Mouse (Mus musculus): ENCODE results near the gene Ccdc158. TPM values are rescaled to one million over a fixed set of nuclear protein-coding genes. Genes with fewer than 3 reads are reported as not detected.

Ccdc158 gene
- total and polyA plus RNA-seq, 2 experiments from 2014 or later = 0.45 TPM; not detected in 1

DNA sequence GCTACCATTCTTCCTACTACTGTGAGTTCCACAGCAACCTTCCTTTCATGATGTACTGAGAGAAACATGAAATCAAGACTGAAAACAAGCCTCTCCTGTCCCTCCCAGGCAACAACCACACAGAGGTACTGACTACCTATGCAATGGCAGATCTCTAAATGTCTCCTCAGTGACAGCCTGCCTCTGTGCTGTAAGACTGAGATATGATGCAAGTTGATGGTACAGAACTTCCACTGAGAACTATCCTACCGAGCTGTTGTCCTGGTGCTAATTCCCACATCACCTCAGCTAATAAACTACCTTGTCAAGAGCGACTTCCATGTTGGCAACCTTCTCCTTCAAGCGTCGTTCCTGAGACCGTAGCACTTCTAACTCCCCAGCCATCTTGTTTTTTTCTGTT is 39.2 kb downstream of the Ccdc158 start:
- no peaks in the 10 kb centered on the region for H3K9me3 ChIP-seq (replicated peaks; ENCODE audit: control insufficient read depth, low read length)
- no peak overlapping the region for H3K9ac ChIP-seq (replicated peaks; ENCODE audit: low read depth, low read length)
- ATAC-seq (ENCODE audit: insufficient read depth, low read depth) = no peak
- H3K4me1 ChIP-seq (ENCODE audit: control insufficient read depth, insufficient read depth) = no peaks in the 10 kb centered on the region
- no peaks in the 10 kb centered on the region for H3K27me3 ChIP-seq (ENCODE audit: control insufficient read depth, insufficient read depth, low read length)
- no peak for TF ChIP-seq EP300 (IDR thresholded peaks at IDR 0.05; ENCODE audit: low read depth)
- TF ChIP-seq CTCF (IDR thresholded peaks at IDR 0.05; ENCODE audit: low read depth) = no peak
- H3K27ac ChIP-seq (ENCODE audit: low read depth) = no peak overlapping the region
- WGBS = 79% methylated on average over 5 of the region's 5 CpGs
- H3K4me3 ChIP-seq (ENCODE audit: low read depth, low read length) = no peak overlapping the region
- H3K4me2 ChIP-seq (ENCODE audit: low read depth, low read length) = no peak overlapping the region
- H3K36me3 ChIP-seq (replicated peaks; ENCODE audit: control insufficient read depth, insufficient read depth, low read length) = no peaks in the 10 kb centered on the region
- no peak for DNase-seq (ENCODE audit: low spot score)

GRCm38 (mm10) chr5:92634916-92635315 is 40.2 kb downstream of the Ccdc158 start:
- H3K4me1 ChIP-seq (ENCODE audit: control insufficient read depth, insufficient read depth) = no peaks in the 10 kb centered on the region
- H3K9me3 ChIP-seq (replicated peaks; ENCODE audit: control insufficient read depth, low read length) = no peaks in the 10 kb centered on the region
- no peaks in the 10 kb centered on the region for H3K36me3 ChIP-seq (replicated peaks; ENCODE audit: control insufficient read depth, insufficient read depth, low read length)
- H3K27ac ChIP-seq (ENCODE audit: low read depth) = no peak overlapping the region
- 71% methylated on average over 3 of the region's 3 CpGs for WGBS
- no peak overlapping the region for H3K4me3 ChIP-seq (ENCODE audit: low read depth, low read length)
- ATAC-seq (ENCODE audit: insufficient read depth, low read depth) (no peak), DNase-seq (ENCODE audit: low spot score) (no peak)
- no peak overlapping the region for H3K4me2 ChIP-seq (ENCODE audit: low read depth, low read length)
- no peak for TF ChIP-seq EP300 (IDR thresholded peaks at IDR 0.05; ENCODE audit: low read depth)
- no peak for TF ChIP-seq CTCF (IDR thresholded peaks at IDR 0.05; ENCODE audit: low read depth)
- H3K27me3 ChIP-seq (ENCODE audit: control insufficient read depth, insufficient read depth, low read length) = no peaks in the 10 kb centered on the region
- no peak overlapping the region for H3K9ac ChIP-seq (replicated peaks; ENCODE audit: low read depth, low read length)

GRCm38 (mm10) chr5:92633526-92633925 is 41.5 kb downstream of the Ccdc158 start:
- Histone ChIP-seq H3K36me3 (replicated peaks; ENCODE audit: control insufficient read depth, insufficient read depth, low read length) (no peaks in the 10 kb centered on the region), H3K9ac (replicated peaks; ENCODE audit: low read depth, low read length) (no peak overlapping the region), H3K27me3 (ENCODE audit: control insufficient read depth, insufficient read depth, low read length) (no peaks in the 10 kb centered on the region), H3K9me3 (replicated peaks; ENCODE audit: control insufficient read depth, low read length) (no peaks in the 10 kb centered on the region), H3K4me1 (ENCODE audit: control insufficient read depth, insufficient read depth) (no peaks in the 10 kb centered on the region), H3K4me3 (ENCODE audit: low read depth, low read length) (no peak overlapping the region), H3K4me2 (ENCODE audit: low read depth, low read length) (no peak overlapping the region), H3K27ac (ENCODE audit: low read depth) (no peak overlapping the region)
- TF ChIP-seq CTCF (IDR thresholded peaks at IDR 0.05; ENCODE audit: low read depth) (peak; percentile 12; the same call in 1 of the 2 replicates), EP300 (IDR thresholded peaks at IDR 0.05; ENCODE audit: low read depth) (no peak)
- ATAC-seq (ENCODE audit: insufficient read depth, low read depth) (no peak), DNase-seq (ENCODE audit: low spot score) (no peak)
- WGBS = 65% methylated on average over 4 of the region's 4 CpGs

GRCm38 (mm10) chr5:92627896-92628295 is 47.2 kb downstream of the Ccdc158 start:
- no peak overlapping the region for H3K4me2 ChIP-seq (ENCODE audit: low read depth, low read length)

DNA sequence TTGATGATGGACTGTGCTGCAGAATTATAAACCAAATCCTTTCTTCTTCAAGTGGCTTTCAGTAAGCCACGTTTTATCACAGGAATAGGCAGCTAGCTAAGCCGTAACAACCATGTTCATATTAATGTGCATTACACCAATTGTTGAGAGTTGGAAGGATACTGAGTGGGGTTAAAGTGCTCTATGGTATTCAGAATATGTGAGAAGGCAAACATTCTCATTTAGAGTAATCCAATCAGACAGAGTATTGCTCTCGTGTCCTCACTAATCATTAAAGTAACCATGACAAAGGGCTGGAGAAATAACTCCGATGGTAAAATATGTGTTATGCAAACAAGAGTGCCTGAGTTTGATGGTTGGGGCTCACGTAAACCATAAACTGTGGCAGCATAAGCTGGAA is 53.2 kb downstream of the Ccdc158 start:
- ATAC-seq (ENCODE audit: insufficient read depth, low read depth) (no peak), DNase-seq (ENCODE audit: low spot score) (no peak)
- Histone ChIP-seq H3K9ac (replicated peaks; ENCODE audit: low read depth, low read length) (no peak overlapping the region), H3K4me2 (ENCODE audit: low read depth, low read length) (no peak overlapping the region), H3K36me3 (replicated peaks; ENCODE audit: control insufficient read depth, insufficient read depth, low read length) (no peaks in the 10 kb centered on the region), H3K27ac (ENCODE audit: low read depth) (no peak overlapping the region), H3K4me3 (ENCODE audit: low read depth, low read length) (no peak overlapping the region), H3K9me3 (replicated peaks; ENCODE audit: control insufficient read depth, low read length) (no peaks in the 10 kb centered on the region; the same call in 1 of the 2 replicates), H3K4me1 (ENCODE audit: control insufficient read depth, insufficient read depth) (no peaks in the 10 kb centered on the region), H3K27me3 (ENCODE audit: control insufficient read depth, insufficient read depth, low read length) (no peaks in the 10 kb centered on the region)
- no peak for TF ChIP-seq EP300 (IDR thresholded peaks at IDR 0.05; ENCODE audit: low read depth)
- no peak for TF ChIP-seq CTCF (IDR thresholded peaks at IDR 0.05; ENCODE audit: low read depth)
- WGBS = 85% methylated on average over 5 of the region's 5 CpGs

More at GRCm38 (mm10) chr5:92627896-92628295, 47.2 kb downstream of the Ccdc158 start:
- no peaks in the 10 kb centered on the region for H3K36me3 ChIP-seq (replicated peaks; ENCODE audit: control insufficient read depth, insufficient read depth, low read length)
- H3K9ac ChIP-seq (replicated peaks; ENCODE audit: low read depth, low read length) = no peak overlapping the region
- no peaks in the 10 kb centered on the region; the same call in 1 of the 2 replicates for H3K9me3 ChIP-seq (replicated peaks; ENCODE audit: control insufficient read depth, low read length)
- no peaks in the 10 kb centered on the region for H3K4me1 ChIP-seq (ENCODE audit: control insufficient read depth, insufficient read depth)
- ATAC-seq (ENCODE audit: insufficient read depth, low read depth) (peak; percentile 95), DNase-seq (ENCODE audit: low spot score) (peak; percentile 70)
- 24% methylated on average over 7 of the region's 7 CpGs for WGBS
- no peaks in the 10 kb centered on the region for H3K27me3 ChIP-seq (ENCODE audit: control insufficient read depth, insufficient read depth, low read length)
- no peak overlapping the region for H3K4me3 ChIP-seq (ENCODE audit: low read depth, low read length)
- peak overlapping the region; percentile 69 for H3K27ac ChIP-seq (ENCODE audit: low read depth)
- no peak for TF ChIP-seq CTCF (IDR thresholded peaks at IDR 0.05; ENCODE audit: low read depth)
- peak; percentile 97 for TF ChIP-seq EP300 (IDR thresholded peaks at IDR 0.05; ENCODE audit: low read depth)

- no peak for TF ChIP-seq CTCF (IDR thresholded peaks at IDR 0.05; ENCODE audit: low read depth)
- TF ChIP-seq EP300 (IDR thresholded peaks at IDR 0.05; ENCODE audit: low read depth) = no peak
- no peaks in the 10 kb centered on the region for H3K36me3 ChIP-seq (replicated peaks; ENCODE audit: control insufficient read depth, insufficient read depth, low read length)
- ATAC-seq (ENCODE audit: insufficient read depth, low read depth) (no peak), DNase-seq (ENCODE audit: low spot score) (no peak)
- no peaks in the 10 kb centered on the region for H3K9me3 ChIP-seq (replicated peaks; ENCODE audit: control insufficient read depth, low read length)
- no peaks in the 10 kb centered on the region for H3K4me1 ChIP-seq (ENCODE audit: control insufficient read depth, insufficient read depth)
- WGBS = 86% methylated on average over 4 of the region's 4 CpGs
- no peaks in the 10 kb centered on the region for H3K27me3 ChIP-seq (ENCODE audit: control insufficient read depth, insufficient read depth, low read length)
- no peak overlapping the region for H3K9ac ChIP-seq (replicated peaks; ENCODE audit: low read depth, low read length)
- H3K4me2 ChIP-seq (ENCODE audit: low read depth, low read length) = no peak overlapping the region
- no peak overlapping the region for H3K4me3 ChIP-seq (ENCODE audit: low read depth, low read length)
- H3K27ac ChIP-seq (ENCODE audit: low read depth) = no peak overlapping the region
These were observed 62.3 kb downstream of the Ccdc158 start for GRCm38 (mm10) chr5:92612756-92613155.

Measured in heart, postnatal 0 days (tissue).